Mouse (Mus musculus) MEL (cell line): ENCODE data around the gene Pigq.

Experiments used
- KAT2A ChIP-seq: conservative IDR thresholded peaks from 2 replicates; pipeline ENCODE4 v1.6.1; 2012; ENCODE audit warnings: low read depth, low read length, improper control_type of control experiment, inconsistent platforms
- TCF12 ChIP-seq: IDR thresholded peaks from 2 replicates; pipeline ENCODE4 v1.6.1; 2014; ENCODE audit warnings: low read depth, mild to moderate bottlenecking, inconsistent platforms, low read length, improper control_type of control experiment, moderate library complexity

DNA sequence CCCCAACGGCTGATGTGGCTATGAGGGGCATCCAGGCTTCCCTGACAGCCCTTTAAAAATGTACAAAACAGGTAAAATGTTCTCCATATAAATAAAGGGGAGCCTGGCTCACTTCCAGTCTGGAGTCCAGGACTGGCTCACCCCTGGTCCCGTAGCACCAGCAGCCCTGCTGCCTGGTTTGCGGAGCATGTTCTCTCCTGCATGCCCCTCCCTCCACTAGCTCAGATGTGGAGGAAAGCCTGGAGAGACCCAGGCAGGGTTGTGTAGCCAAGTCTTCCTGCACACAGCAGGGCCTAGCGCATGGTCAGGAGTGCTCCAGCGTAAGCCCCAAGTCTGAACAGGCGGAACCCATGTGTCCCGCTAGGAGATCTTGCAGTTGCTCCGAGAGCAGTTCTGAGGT, 61.5 kb downstream of the Pigq start:
- TF ChIP-seq KAT2A (no peak), TCF12 (no peak)
